Mouse (Mus musculus): ENCODE results near the gene Hbp1. TPM values are rescaled to one million over a fixed set of nuclear protein-coding genes. Genes with fewer than 3 reads are reported as not detected.

Gene Hbp1
- polyA plus RNA-seq, 1 experiment, result 43.5 TPM

GRCm38 (mm10) chr12:31937613-31938012 lies 12.7 kb downstream of the Hbp1 start:
- 90% methylated on average over 3 of the region's 3 CpGs for WGBS
- TF ChIP-seq POLR2A (IDR thresholded peaks at IDR 0.05; ENCODE audit: borderline replicate concordance, insufficient read depth, low read length) (no peak), CTCF (IDR thresholded peaks at IDR 0.05; ENCODE audit: borderline replicate concordance, insufficient read depth, low read depth, low read length) (no peak)
- no peak for DNase-seq

GRCm38 (mm10) chr12:31936657-31937300 lies 13.6 kb downstream of the Hbp1 start:
- Histone ChIP-seq H3K4me1 (ENCODE audit: control insufficient read depth, insufficient read depth, low read length) (no peaks in the 10 kb centered on the region), H3K27ac (ENCODE audit: insufficient read depth, low read length) (no peak overlapping the region), H3K4me3 (replicated peaks; ENCODE audit: insufficient read depth, low read depth, low read length) (no peak overlapping the region), H3K27me3 (ENCODE audit: control insufficient read depth, insufficient read depth, low read length) (no peaks in the 10 kb centered on the region)
- no peak for DNase-seq
- WGBS, result 51% methylated on average over 6 of the region's 6 CpGs
- no peak for TF ChIP-seq POLR2A (IDR thresholded peaks at IDR 0.05; ENCODE audit: borderline replicate concordance, insufficient read depth, low read length)
- TF ChIP-seq CTCF (IDR thresholded peaks at IDR 0.05; ENCODE audit: borderline replicate concordance, insufficient read depth, low read depth, low read length), result no peak

More at GRCm38 (mm10) chr12:31937613-31938012, 12.7 kb downstream of the Hbp1 start:
- H3K27ac ChIP-seq (ENCODE audit: insufficient read depth, low read length), result no peak overlapping the region
- H3K27me3 ChIP-seq (ENCODE audit: control insufficient read depth, insufficient read depth, low read length), result no peaks in the 10 kb centered on the region
- no peaks in the 10 kb centered on the region for H3K4me1 ChIP-seq (ENCODE audit: control insufficient read depth, insufficient read depth, low read length)
- H3K4me3 ChIP-seq (replicated peaks; ENCODE audit: insufficient read depth, low read depth, low read length), result no peak overlapping the region

GRCm38 (mm10) chr12:31931818-31932217 lies 18.5 kb downstream of the Hbp1 start:
- WGBS, result 96% methylated on average over 3 of the region's 3 CpGs
- Histone ChIP-seq H3K4me1 (ENCODE audit: control insufficient read depth, insufficient read depth, low read length) (peaks cover 5% of the 10 kb centered on the region; the same call in 1 of the 2 replicates), H3K4me3 (replicated peaks; ENCODE audit: insufficient read depth, low read depth, low read length) (no peak overlapping the region), H3K27ac (ENCODE audit: insufficient read depth, low read length) (no peak overlapping the region), H3K27me3 (ENCODE audit: control insufficient read depth, insufficient read depth, low read length) (no peaks in the 10 kb centered on the region)
- peak; percentile 1; the same call in 1 of the 2 replicates for TF ChIP-seq CTCF (IDR thresholded peaks at IDR 0.05; ENCODE audit: borderline replicate concordance, insufficient read depth, low read depth, low read length)
- TF ChIP-seq POLR2A (IDR thresholded peaks at IDR 0.05; ENCODE audit: borderline replicate concordance, insufficient read depth, low read length), result no peak
- no peak for DNase-seq

- H3K4me1 ChIP-seq (ENCODE audit: control insufficient read depth, insufficient read depth, low read length), result peaks cover 18% of the 10 kb centered on the region
- H3K27me3 ChIP-seq (ENCODE audit: control insufficient read depth, insufficient read depth, low read length), result no peaks in the 10 kb centered on the region
- TF ChIP-seq POLR2A (IDR thresholded peaks at IDR 0.05; ENCODE audit: borderline replicate concordance, insufficient read depth, low read length), result no peak
- no peak for TF ChIP-seq CTCF (IDR thresholded peaks at IDR 0.05; ENCODE audit: borderline replicate concordance, insufficient read depth, low read depth, low read length)
- WGBS, result 61% methylated on average over 3 of the region's 3 CpGs
- H3K27ac ChIP-seq (ENCODE audit: insufficient read depth, low read length), result no peak overlapping the region
- no peak for DNase-seq
- no peak overlapping the region for H3K4me3 ChIP-seq (replicated peaks; ENCODE audit: insufficient read depth, low read depth, low read length)
Measured at GRCm38 (mm10) chr12:31928498-31928897, 21.8 kb downstream of the Hbp1 start.

GRCm38 (mm10) chr12:31926661-31927061 lies 23.7 kb downstream of the Hbp1 start:
- TF ChIP-seq CTCF (IDR thresholded peaks at IDR 0.05; ENCODE audit: borderline replicate concordance, insufficient read depth, low read depth, low read length) (peak; percentile 99), POLR2A (IDR thresholded peaks at IDR 0.05; ENCODE audit: borderline replicate concordance, insufficient read depth, low read length) (no peak)
- Histone ChIP-seq H3K27ac (ENCODE audit: insufficient read depth, low read length) (peak overlapping the region; percentile 57), H3K4me1 (ENCODE audit: control insufficient read depth, insufficient read depth, low read length) (peaks cover 18% of the 10 kb centered on the region), H3K4me3 (replicated peaks; ENCODE audit: insufficient read depth, low read depth, low read length) (no peak overlapping the region), H3K27me3 (ENCODE audit: control insufficient read depth, insufficient read depth, low read length) (no peaks in the 10 kb centered on the region)
- WGBS, result 0% methylated on average over 4 of the region's 4 CpGs
- DNase-seq, result peak; percentile 98

GRCm38 (mm10) chr12:31925343-31925742 lies 25.0 kb downstream of the Hbp1 start:
- DNase-seq, result peak in 1 of 2 experiments; percentile 45
- Histone ChIP-seq H3K27ac (ENCODE audit: insufficient read depth, low read length) (0 out of 2 replicates have a peak overlapping the region, but pooled peaks have one; percentile 11), H3K4me3 (replicated peaks; ENCODE audit: insufficient read depth, low read depth, low read length) (no peak overlapping the region), H3K27me3 (ENCODE audit: control insufficient read depth, insufficient read depth, low read length) (no peaks in the 10 kb centered on the region), H3K4me1 (ENCODE audit: control insufficient read depth, insufficient read depth, low read length) (peaks cover 18% of the 10 kb centered on the region)
- 17% methylated on average over 6 of the region's 6 CpGs for WGBS
- TF ChIP-seq CTCF (IDR thresholded peaks at IDR 0.05; ENCODE audit: borderline replicate concordance, insufficient read depth, low read depth, low read length), result no peak
- TF ChIP-seq POLR2A (IDR thresholded peaks at IDR 0.05; ENCODE audit: borderline replicate concordance, insufficient read depth, low read length), result no peak

- Histone ChIP-seq H3K27ac (ENCODE audit: insufficient read depth, low read length) (0 out of 2 replicates have a peak overlapping the region, but pooled peaks have one; percentile 27), H3K4me3 (replicated peaks; ENCODE audit: insufficient read depth, low read depth, low read length) (no peak overlapping the region), H3K27me3 (ENCODE audit: control insufficient read depth, insufficient read depth, low read length) (no peaks in the 10 kb centered on the region), H3K4me1 (ENCODE audit: control insufficient read depth, insufficient read depth, low read length) (peaks cover 18% of the 10 kb centered on the region)
- TF ChIP-seq CTCF (IDR thresholded peaks at IDR 0.05; ENCODE audit: borderline replicate concordance, insufficient read depth, low read depth, low read length) (no peak), POLR2A (IDR thresholded peaks at IDR 0.05; ENCODE audit: borderline replicate concordance, insufficient read depth, low read length) (no peak)
- no peak for DNase-seq
- 91% methylated on average over 3 of the region's 3 CpGs for WGBS
Measured at GRCm38 (mm10) chr12:31924135-31924534, 26.2 kb downstream of the Hbp1 start.
